Mouse (Mus musculus): ENCODE results near the gene Agbl3. TPM values are rescaled to one million over a fixed set of nuclear protein-coding genes. Genes with fewer than 3 reads are reported as not detected.

Agbl3 gene
- polyA plus RNA-seq, 1 experiment = 0.57 TPM

GRCm38 (mm10) chr6:34861546-34862053, 81.4 kb downstream of the Agbl3 start:
- 92% methylated on average over 11 of the region's 11 CpGs for WGBS
- no peak for TF ChIP-seq CTCF (IDR thresholded peaks at IDR 0.05; ENCODE audit: extremely low read depth, insufficient read length, insufficient replicate concordance, low read depth, low read length)
- TF ChIP-seq POLR2A (IDR thresholded peaks at IDR 0.05; ENCODE audit: low read depth, low read length) = no peak
- Histone ChIP-seq H3K27ac (ENCODE audit: insufficient read depth, low read depth, low read length) (0 out of 2 replicates have a peak overlapping the region, but pooled peaks have one; percentile 3), H3K4me1 (ENCODE audit: control insufficient read depth, insufficient read depth, insufficient read length, low read length) (peaks cover 14% of the 10 kb centered on the region), H3K4me3 (ENCODE audit: low read depth, low read length) (no peak overlapping the region), H3K36me3 (ENCODE audit: control insufficient read depth, insufficient read depth, low read length) (no peaks in the 10 kb centered on the region; the same call in 1 of the 2 replicates), H3K27me3 (ENCODE audit: control insufficient read depth, insufficient read depth, low read length) (no peaks in the 10 kb centered on the region)

GRCm38 (mm10) chr6:34862381-34862780, 82.1 kb downstream of the Agbl3 start:
- peak overlapping the region; percentile 93 for H3K27ac ChIP-seq (ENCODE audit: insufficient read depth, low read depth, low read length)
- TF ChIP-seq CTCF (IDR thresholded peaks at IDR 0.05; ENCODE audit: extremely low read depth, insufficient read length, insufficient replicate concordance, low read depth, low read length) (no peak), POLR2A (IDR thresholded peaks at IDR 0.05; ENCODE audit: low read depth, low read length) (no peak)
- WGBS = 54% methylated on average over 6 of the region's 6 CpGs
- H3K27me3 ChIP-seq (ENCODE audit: control insufficient read depth, insufficient read depth, low read length) = no peaks in the 10 kb centered on the region
- peak overlapping the region; percentile 73 for H3K4me3 ChIP-seq (ENCODE audit: low read depth, low read length)
- H3K36me3 ChIP-seq (ENCODE audit: control insufficient read depth, insufficient read depth, low read length) = no peaks in the 10 kb centered on the region; the same call in 1 of the 2 replicates
- peaks cover 21% of the 10 kb centered on the region for H3K4me1 ChIP-seq (ENCODE audit: control insufficient read depth, insufficient read depth, insufficient read length, low read length)

DNA sequence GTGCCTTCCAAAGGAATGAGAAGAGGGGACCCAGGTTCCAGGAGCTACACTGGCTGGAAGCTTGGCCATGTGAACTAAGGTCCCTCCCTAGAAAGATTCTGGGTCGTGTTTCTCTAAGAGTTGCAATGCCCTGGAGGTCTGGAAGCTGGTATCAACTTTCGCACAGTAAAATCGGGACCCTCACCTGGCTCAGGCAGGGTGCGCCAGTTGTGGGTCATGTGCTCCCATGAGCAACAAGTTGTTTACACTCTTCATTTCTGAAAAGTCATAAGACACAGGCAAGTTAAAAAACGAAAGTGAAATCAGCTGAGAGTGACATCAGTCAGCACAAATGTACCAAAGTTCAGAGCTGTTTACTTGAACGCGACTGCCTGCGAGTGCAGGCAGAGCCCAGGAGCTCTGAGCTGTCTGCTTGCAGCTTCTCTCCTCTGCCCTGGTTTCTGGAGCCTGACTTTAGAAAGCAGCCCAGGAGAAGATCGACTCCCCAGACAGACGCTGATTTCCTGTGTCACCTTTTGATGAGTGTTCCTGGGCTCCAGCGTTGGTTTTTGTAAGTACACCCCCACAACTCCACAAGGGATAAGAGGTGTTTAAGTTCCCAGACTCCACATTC, 82.7 kb downstream of the Agbl3 start, which contains the start of gene Tmem140:
TSS of gene Tmem140 (plus strand) at position 356 of the 613 bp plus-strand sequence.
- Histone ChIP-seq H3K4me3 (ENCODE audit: low read depth, low read length) (peak within 1 kb of the TSS; percentile 73), H3K27me3 (ENCODE audit: control insufficient read depth, insufficient read depth, low read length) (no peaks in the 10 kb centered on the region), H3K27ac (ENCODE audit: insufficient read depth, low read depth, low read length) (peak within 1 kb of the TSS; percentile 93), H3K36me3 (ENCODE audit: control insufficient read depth, insufficient read depth, low read length) (no peaks in the 10 kb centered on the region; the same call in 1 of the 2 replicates), H3K4me1 (ENCODE audit: control insufficient read depth, insufficient read depth, insufficient read length, low read length) (peaks cover 22% of the 10 kb centered on the region)
- whole genome bisulfite sequencing = 3% methylated on average over 11 of the region's 11 CpGs
- TF ChIP-seq CTCF (IDR thresholded peaks at IDR 0.05; ENCODE audit: extremely low read depth, insufficient read length, insufficient replicate concordance, low read depth, low read length) (no peak), POLR2A (IDR thresholded peaks at IDR 0.05; ENCODE audit: low read depth, low read length) (peak; percentile 94)

GRCm38 (mm10) chr6:34863786-34864514, 83.7 kb downstream of the Agbl3 start:
- 70% methylated on average over 9 of the region's 9 CpGs for WGBS
- no peak for TF ChIP-seq POLR2A (IDR thresholded peaks at IDR 0.05; ENCODE audit: low read depth, low read length)
- no peak for TF ChIP-seq CTCF (IDR thresholded peaks at IDR 0.05; ENCODE audit: extremely low read depth, insufficient read length, insufficient replicate concordance, low read depth, low read length)
- Histone ChIP-seq H3K36me3 (ENCODE audit: control insufficient read depth, insufficient read depth, low read length) (no peaks in the 10 kb centered on the region; the same call in 1 of the 2 replicates), H3K4me3 (ENCODE audit: low read depth, low read length) (peak overlapping the region; percentile 57), H3K27me3 (ENCODE audit: control insufficient read depth, insufficient read depth, low read length) (no peaks in the 10 kb centered on the region), H3K4me1 (ENCODE audit: control insufficient read depth, insufficient read depth, insufficient read length, low read length) (peaks cover 25% of the 10 kb centered on the region), H3K27ac (ENCODE audit: insufficient read depth, low read depth, low read length) (peak overlapping the region; percentile 55)

GRCm38 (mm10) chr6:34865213-34865612, 85.0 kb downstream of the Agbl3 start:
- WGBS = 56% methylated on average over 5 of the region's 5 CpGs
- peak overlapping the region; percentile 32 for H3K4me3 ChIP-seq (ENCODE audit: low read depth, low read length)
- H3K4me1 ChIP-seq (ENCODE audit: control insufficient read depth, insufficient read depth, insufficient read length, low read length) = peaks cover 31% of the 10 kb centered on the region

DNA sequence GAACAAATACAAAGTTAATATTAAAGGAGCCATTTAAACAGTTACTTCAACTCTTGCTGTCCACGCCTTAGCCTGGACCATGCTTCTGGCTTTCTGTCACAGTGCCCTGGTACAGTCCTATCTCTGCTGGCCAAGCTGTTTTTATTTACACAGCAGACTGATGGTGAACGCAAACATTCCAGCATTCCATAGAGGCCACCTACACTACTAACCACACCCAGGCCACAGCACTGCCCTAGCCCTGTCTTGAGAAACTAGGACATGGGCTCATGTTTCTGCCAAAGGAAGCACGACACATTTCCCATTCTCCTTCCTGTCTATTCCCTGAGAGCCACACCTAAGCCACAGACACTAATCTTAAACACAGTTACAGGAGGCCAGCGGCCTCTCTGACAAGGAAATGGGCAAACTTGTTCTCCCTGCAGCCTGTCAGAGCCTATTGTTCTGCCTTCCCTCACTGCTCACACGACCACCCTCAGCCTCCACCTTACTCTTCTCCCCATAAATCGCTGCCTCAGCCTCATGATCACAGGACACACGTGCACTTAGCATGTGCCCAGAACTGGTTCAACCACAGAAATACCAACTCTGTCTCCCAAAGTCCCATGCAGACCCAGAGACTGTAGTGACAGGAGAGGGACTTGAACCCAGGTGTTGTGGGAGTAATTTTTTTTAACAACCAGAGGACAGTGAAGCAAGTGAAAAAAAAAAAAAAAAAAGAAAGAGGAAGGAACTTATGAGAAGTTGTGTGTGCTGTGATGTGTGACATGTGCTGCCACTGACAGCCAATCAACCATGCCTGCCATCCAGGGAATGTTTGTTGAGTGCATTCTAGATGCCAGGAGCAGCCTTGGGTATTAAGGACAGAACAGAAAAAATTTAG, 85.7 kb downstream of the Agbl3 start:
- WGBS = 17% methylated on average over 7 of the region's 7 CpGs
- no peaks in the 10 kb centered on the region for H3K27me3 ChIP-seq (ENCODE audit: control insufficient read depth, insufficient read depth, low read length)
- peak overlapping the region; percentile 15; the same call in 1 of the 2 replicates for H3K4me3 ChIP-seq (ENCODE audit: low read depth, low read length)
- H3K27ac ChIP-seq (ENCODE audit: insufficient read depth, low read depth, low read length) = peak overlapping the region; percentile 80
- H3K36me3 ChIP-seq (ENCODE audit: control insufficient read depth, insufficient read depth, low read length) = no peaks in the 10 kb centered on the region; the same call in 1 of the 2 replicates
- H3K4me1 ChIP-seq (ENCODE audit: control insufficient read depth, insufficient read depth, insufficient read length, low read length) = peaks cover 31% of the 10 kb centered on the region
- TF ChIP-seq POLR2A (IDR thresholded peaks at IDR 0.05; ENCODE audit: low read depth, low read length) = no peak; the same call in 1 of the 2 replicates
- no peak for TF ChIP-seq CTCF (IDR thresholded peaks at IDR 0.05; ENCODE audit: extremely low read depth, insufficient read length, insufficient replicate concordance, low read depth, low read length)

More at GRCm38 (mm10) chr6:34865213-34865612, 85.0 kb downstream of the Agbl3 start:
- H3K27ac ChIP-seq (ENCODE audit: insufficient read depth, low read depth, low read length) = peak overlapping the region; percentile 80
- H3K36me3 ChIP-seq (ENCODE audit: control insufficient read depth, insufficient read depth, low read length) = no peaks in the 10 kb centered on the region; the same call in 1 of the 2 replicates
- TF ChIP-seq POLR2A (IDR thresholded peaks at IDR 0.05; ENCODE audit: low read depth, low read length) (no peak), CTCF (IDR thresholded peaks at IDR 0.05; ENCODE audit: extremely low read depth, insufficient read length, insufficient replicate concordance, low read depth, low read length) (no peak)
- H3K27me3 ChIP-seq (ENCODE audit: control insufficient read depth, insufficient read depth, low read length) = no peaks in the 10 kb centered on the region
